Mouse (Mus musculus): ENCODE data around the gene Specc1.

The Specc1 gene

GRCm38 (mm10) chr11:61970901-61971300 lies 14.3 kb downstream of the Specc1 start:
- DNase-seq: peak; percentile 23

GRCm38 (mm10) chr11:61971441-61972221 lies 15.1 kb downstream of the Specc1 start:
- no peak for DNase-seq

DNA sequence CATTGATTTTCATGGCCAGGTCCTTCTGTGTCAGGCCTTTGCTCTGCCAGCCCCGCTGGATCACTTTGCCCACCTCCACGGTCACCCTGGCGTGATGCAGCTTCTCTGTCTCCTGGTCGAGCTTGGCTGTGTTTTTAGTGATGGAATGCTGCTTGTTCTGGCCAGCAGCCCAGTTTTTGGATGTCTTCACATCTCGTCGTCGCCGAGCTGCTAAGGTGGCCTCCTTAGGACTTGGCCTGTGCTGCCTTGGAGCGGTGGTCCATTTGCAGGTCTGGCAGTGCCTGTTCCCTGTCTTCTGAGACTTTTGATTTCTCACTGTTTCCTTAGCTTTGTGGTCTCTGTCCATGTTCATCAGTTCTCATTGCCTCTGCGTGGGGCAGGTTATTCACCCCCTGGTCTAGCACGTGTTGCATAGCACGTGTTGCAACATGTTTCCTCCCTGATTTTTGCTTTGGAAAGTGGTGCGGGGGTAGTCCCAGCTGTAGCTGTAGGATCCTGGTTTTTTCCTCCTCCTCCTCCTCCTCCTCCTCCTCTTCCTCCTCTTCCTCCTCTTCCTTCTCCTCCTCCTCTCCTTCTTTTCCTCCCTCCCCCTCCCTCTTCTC lies 17.6 kb downstream of the Specc1 start:
- no peak for DNase-seq

- DNase-seq: no peak
Measured at GRCm38 (mm10) chr11:61975783-61976182, 19.2 kb downstream of the Specc1 start.

DNA sequence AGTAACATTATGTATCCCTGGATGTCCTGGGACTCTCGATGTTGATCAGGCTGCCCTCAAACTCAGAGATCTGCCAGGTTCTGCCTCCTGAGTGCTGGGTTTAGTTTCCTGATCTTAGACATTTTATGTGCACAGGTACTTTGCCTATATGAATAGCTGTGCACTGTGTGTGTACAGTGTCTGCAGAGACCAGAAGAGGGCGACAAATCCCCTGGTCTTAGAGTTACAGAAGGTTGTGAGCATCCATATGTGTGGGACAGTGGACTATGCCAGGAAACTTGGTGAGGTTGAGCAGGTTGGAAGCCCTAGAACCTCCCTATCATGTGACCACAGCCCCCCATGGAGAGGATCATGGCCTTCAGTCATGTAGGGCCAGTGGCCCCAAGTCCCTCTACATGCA lies 24.7 kb downstream of the Specc1 start:
- DNase-seq: no peak

- no peak for DNase-seq
Measured at GRCm38 (mm10) chr11:61982828-61983227, 26.3 kb downstream of the Specc1 start.

GRCm38 (mm10) chr11:61986939-61987338 lies 30.4 kb downstream of the Specc1 start:
- DNase-seq: no peak

DNA sequence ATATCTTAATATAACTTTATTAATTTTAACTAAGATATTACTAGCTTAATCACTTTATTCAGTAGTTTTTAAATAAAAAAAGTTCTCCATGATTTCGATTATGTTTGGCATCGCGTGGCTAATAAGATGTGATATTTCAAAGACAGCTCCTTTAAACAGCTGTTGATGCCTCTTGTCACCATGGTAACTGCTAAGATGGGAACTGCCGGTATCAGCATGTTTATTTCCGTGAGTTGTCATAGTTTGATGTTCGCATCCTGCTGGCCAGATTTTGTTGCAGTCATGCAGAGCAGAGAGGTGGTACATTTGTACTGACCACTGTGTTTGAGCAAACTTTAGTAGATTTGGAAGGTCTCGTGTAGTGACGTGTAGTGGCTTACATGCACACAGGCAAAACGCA lies 33.1 kb downstream of the Specc1 start:
- DNase-seq: peak; percentile 44

GRCm38 (mm10) chr11:61991576-61991975 lies 35.0 kb downstream of the Specc1 start:
- DNase-seq: no peak

DNA sequence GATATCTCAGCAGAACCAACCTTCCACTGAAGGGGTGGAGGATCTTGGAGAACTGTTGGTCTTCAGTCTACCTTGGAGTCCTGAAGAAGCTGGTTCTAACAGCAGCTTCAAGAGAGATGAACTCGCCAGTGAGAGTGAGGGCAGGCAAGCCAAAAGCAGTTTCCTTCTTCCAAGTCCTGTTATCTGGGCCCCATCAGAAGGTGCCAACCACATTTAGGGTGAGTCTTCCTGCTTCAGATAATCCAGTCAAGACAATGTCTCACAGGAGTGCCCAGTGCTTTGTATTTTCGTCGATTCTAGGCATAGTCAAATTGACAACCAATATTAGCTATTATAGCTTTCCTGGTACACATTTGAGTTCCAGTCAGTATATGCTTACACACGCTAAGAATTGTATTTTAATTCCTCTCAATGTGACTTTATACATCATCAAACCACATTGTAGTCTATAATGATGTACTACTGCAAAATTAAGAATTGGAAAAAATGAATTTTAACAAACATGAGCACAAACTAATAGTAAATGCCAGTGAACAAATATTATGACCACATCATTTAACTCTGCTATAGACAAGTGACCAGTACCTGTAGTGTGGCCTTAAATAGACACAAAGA lies 36.2 kb downstream of the Specc1 start:
- no peak for DNase-seq

GRCm38 (mm10) chr11:61999501-61999900 lies 42.9 kb downstream of the Specc1 start:
- DNase-seq: no peak

GRCm38 (mm10) chr11:62000099-62000498 lies 43.5 kb downstream of the Specc1 start:
- no peak for DNase-seq

DNA sequence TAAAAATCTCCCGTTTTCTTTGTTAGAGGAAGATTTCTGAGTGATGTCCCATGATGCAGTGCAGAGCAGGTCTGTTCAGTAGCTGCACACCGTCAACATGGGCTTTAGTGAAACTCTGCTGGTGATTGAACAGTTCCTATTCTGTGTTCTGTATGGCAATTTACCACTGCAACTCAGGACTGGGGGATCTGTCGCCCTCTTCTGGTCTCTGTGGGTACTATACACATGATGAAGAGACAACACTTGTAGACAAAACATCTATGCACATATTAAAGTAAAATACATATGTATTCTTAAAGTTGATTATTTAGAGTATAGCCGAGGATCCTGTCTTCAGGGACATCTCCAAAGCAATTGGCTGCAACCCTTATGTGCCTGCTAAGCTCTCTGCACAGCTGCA lies 45.4 kb downstream of the Specc1 start:
- DNase-seq: no peak

- no peak for DNase-seq
Measured at GRCm38 (mm10) chr11:62004881-62005240, 48.3 kb downstream of the Specc1 start.

GRCm38 (mm10) chr11:62005241-62005910 lies 48.8 kb downstream of the Specc1 start:
- DNase-seq: no peak

- DNase-seq: no peak
Measured at GRCm38 (mm10) chr11:62005911-62006260, 49.3 kb downstream of the Specc1 start.

GRCm38 (mm10) chr11:62006680-62007079 lies 50.1 kb downstream of the Specc1 start:
- no peak for DNase-seq

DNA sequence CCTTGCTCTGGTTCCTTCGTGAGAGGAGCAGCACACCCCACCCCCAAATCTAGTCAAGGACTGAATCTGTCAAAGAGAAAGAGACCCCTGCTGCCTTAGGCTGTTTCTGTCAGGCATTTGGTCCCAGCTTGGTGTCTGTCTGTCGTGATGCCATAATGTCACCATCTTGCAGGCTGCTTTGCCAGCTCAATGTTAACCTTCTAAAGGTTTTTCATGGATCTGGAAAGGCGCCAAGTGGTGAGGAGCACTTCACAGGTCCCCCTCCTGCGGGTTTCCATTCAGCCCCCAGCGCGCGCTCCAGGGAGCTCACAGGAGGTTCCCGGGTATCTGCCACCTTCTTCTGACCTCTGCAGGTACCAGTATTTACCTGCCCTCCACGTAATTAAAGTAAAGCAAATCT lies 51.4 kb downstream of the Specc1 start:
- DNase-seq: no peak

GRCm38 (mm10) chr11:62010625-62011231 lies 54.2 kb downstream of the Specc1 start:
- DNase-seq: no peak

DNA sequence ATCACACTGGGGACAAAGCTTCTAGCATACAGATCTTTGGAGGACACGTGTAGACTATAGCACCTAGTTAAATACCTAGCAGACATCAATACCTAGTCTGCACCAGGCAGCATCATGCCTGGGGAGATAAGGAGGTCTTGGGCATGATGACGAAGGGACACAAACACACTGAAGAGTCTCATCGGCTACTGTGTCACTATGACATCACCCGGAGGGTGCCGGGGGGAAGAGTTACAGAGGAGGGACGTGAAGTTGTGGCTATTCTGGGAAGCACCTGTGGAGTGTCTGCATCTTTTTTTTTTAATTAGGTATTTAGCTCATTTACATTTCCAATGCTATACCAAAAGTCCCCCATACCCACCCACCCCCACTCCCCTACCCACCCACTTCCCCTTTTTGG lies 55.5 kb downstream of the Specc1 start:
- DNase-seq: no peak

- no peak for DNase-seq
Measured at GRCm38 (mm10) chr11:62013449-62013848, 56.9 kb downstream of the Specc1 start.

- DNase-seq: no peak
Measured at GRCm38 (mm10) chr11:62015071-62015654, 58.6 kb downstream of the Specc1 start.

GRCm38 (mm10) chr11:62016985-62017384 lies 60.4 kb downstream of the Specc1 start:
- no peak for DNase-seq

Measured in kidney, adult 9 months (tissue).